Mouse (Mus musculus): ENCODE data around the gene Gm17324. TPM values are rescaled to one million over a fixed set of nuclear protein-coding genes. Genes with fewer than 3 reads are reported as not detected.

Gm17324 gene
- polyA plus RNA-seq, 1 experiment from 2014 or later, result 0.70 TPM

DNA sequence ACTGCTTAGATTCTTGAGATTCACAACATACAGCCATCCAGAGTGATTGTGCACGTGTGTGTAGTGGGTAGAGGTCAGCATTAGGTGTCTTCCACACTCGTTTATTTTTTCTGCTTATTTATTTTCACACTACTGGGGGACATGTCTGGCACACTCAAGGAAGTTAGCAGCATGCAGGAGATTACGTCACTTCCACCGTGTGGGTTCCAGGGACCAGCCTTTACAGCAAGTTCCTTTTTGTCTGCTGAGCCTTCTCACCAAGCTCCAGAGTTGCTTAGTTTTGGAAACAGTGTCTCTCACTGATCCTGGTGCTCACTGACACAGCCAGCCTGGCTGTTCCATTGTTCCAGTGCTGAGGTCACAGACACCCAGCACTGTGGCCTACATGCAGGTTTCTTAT, 2.8 kb upstream of the Gm17324 start:
- no peaks in the 10 kb centered on the region for H3K36me3 ChIP-seq (replicated peaks; ENCODE audit: control insufficient read depth, insufficient read depth, low read depth, low read length)

DNA sequence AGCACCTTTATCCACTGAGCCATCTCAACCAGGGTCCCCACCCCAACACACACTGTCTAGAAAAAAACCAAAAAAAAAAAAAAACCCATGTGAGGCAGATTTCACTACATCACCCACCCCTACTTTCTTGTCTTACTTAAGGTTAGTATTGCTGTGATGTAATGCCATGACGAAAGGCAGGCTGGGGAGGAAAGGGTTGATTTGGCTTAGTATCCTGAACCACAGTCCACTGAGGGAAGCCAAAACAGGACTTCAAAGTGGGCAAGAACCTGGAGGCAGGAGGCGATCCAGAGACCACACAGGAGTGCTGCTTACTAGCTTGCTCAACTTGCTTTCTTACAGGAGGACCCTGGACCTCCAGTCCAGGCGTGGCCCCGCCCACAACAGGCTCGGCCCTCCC, 1.8 kb upstream of the Gm17324 start:
- no peaks in the 10 kb centered on the region; the same call in 1 of the 2 replicates for H3K27me3 ChIP-seq (ENCODE audit: control insufficient read depth, insufficient read depth, low read length)
- H3K9ac ChIP-seq (replicated peaks; ENCODE audit: low read length), result no peak overlapping the region
- 75% methylated on average over 5 of the region's 5 CpGs for WGBS
- no peaks in the 10 kb centered on the region for H3K9me3 ChIP-seq (replicated peaks; ENCODE audit: control insufficient read depth, low read length)
- no peak overlapping the region for H3K4me2 ChIP-seq (ENCODE audit: low read depth, low read length)
- no peaks in the 10 kb centered on the region for H3K36me3 ChIP-seq (replicated peaks; ENCODE audit: control insufficient read depth, insufficient read depth, low read depth, low read length)
- no peaks in the 10 kb centered on the region for H3K4me1 ChIP-seq (ENCODE audit: control insufficient read depth, insufficient read depth, low read length)
- H3K4me3 ChIP-seq (ENCODE audit: low read depth, low read length), result no peak overlapping the region
- no peak overlapping the region for H3K27ac ChIP-seq (replicated peaks; ENCODE audit: low read depth, low read length)
- DNase-seq (ENCODE audit: low spot score) (no peak), ATAC-seq (replicated peaks; ENCODE audit: insufficient number of reproducible peaks, low FRiP score, low TSS enrichment, low read depth) (no peak)

More for the DNA sequence above, 2.8 kb upstream of the Gm17324 start:
- no peak for DNase-seq (ENCODE audit: low spot score)
- 91% methylated on average over 4 of the region's 4 CpGs for WGBS
- no peak overlapping the region for H3K9ac ChIP-seq (replicated peaks; ENCODE audit: low read length)
- no peak overlapping the region for H3K4me2 ChIP-seq (ENCODE audit: low read depth, low read length)
- ATAC-seq (replicated peaks; ENCODE audit: insufficient number of reproducible peaks, low FRiP score, low TSS enrichment, low read depth), result no peak
- H3K27ac ChIP-seq (replicated peaks; ENCODE audit: low read depth, low read length), result no peak overlapping the region
- no peaks in the 10 kb centered on the region for H3K27me3 ChIP-seq (ENCODE audit: control insufficient read depth, insufficient read depth, low read length)
- H3K4me1 ChIP-seq (ENCODE audit: control insufficient read depth, insufficient read depth, low read length), result no peaks in the 10 kb centered on the region
- no peak overlapping the region for H3K4me3 ChIP-seq (ENCODE audit: low read depth, low read length)
- H3K9me3 ChIP-seq (replicated peaks; ENCODE audit: control insufficient read depth, low read length), result no peaks in the 10 kb centered on the region

DNA sequence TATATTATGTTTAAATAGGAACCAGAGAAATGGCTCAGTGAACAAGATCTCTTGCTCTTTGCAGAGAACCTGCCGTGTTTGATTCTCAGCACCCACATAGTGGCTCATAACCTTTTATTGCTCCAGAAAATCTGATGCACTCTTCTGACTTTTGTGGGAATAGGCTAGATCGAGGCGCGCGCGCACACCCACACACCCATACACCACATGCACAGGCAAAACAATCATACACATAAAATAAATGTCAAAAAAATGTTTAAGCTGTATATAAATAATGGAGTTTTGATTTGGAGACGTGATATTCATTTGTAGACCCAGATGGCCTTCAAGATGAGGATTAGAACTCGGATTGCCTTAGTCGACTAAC, 997 bp downstream of the Gm17324 start:
- Histone ChIP-seq H3K4me1 (ENCODE audit: control insufficient read depth, insufficient read depth, low read length) (peaks cover 3% of the 10 kb centered on the region; the same call in 1 of the 2 replicates), H3K27ac (replicated peaks; ENCODE audit: low read depth, low read length) (no peak overlapping the region), H3K9ac (replicated peaks; ENCODE audit: low read length) (peak overlapping the region; percentile 35; the same call in 1 of the 2 replicates), H3K9me3 (replicated peaks; ENCODE audit: control insufficient read depth, low read length) (no peaks in the 10 kb centered on the region), H3K4me3 (ENCODE audit: low read depth, low read length) (peak overlapping the region; percentile 97), H3K27me3 (ENCODE audit: control insufficient read depth, insufficient read depth, low read length) (peaks cover 16% of the 10 kb centered on the region), H3K4me2 (ENCODE audit: low read depth, low read length) (peak overlapping the region; percentile 48), H3K36me3 (replicated peaks; ENCODE audit: control insufficient read depth, insufficient read depth, low read depth, low read length) (no peaks in the 10 kb centered on the region)
- no peak for DNase-seq (ENCODE audit: low spot score)
- 24% methylated on average over 9 of the region's 9 CpGs for WGBS
- ATAC-seq (replicated peaks; ENCODE audit: insufficient number of reproducible peaks, low FRiP score, low TSS enrichment, low read depth), result peak; percentile 29

DNA sequence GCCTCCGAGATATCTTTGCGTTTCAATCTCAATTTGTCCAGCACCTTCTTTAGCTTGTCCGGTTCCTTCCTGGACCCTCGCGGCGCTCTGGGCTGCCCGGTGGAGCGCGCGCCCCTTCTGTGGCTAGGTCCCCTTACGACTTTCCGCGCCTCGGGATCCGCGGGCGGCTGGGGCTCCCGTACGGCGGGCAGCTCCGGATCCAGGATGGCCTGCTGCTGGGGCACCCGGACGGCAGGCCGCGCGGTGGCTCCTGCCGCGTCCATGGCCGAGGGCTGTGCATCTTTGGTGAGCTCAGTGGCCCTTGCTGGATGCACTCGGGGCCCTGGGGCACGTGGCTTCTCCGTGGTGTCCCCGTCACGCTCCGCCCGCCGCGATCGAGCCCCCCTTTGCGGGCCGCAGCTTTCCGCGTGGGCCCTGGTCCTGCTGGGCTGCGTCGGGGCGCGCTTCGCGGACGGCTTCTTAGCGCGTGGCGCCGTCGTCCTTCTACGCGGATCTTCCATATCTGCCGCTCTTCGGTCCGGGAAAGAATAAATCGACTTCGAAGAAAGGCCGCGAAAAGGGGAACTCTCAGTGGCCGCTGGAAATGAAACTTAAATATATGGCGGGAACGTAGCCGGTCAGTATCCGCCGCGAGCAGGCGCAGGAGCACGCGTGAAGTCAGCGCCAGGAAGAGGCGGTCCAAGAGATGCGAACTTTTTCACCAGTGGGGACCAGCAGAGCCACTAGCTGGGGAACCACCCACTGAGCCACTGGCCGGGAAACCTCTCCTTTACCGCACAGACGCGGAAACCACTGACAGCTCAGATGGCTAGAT, 5.8 kb downstream of the Gm17324 start, which contains the start of gene Cgas:
Cgas (minus strand) TSS at position 659 of the 814 bp plus-strand sequence.
- peak within 1 kb of the TSS; percentile 61 for H3K4me2 ChIP-seq (ENCODE audit: low read depth, low read length)
- DNase-seq (ENCODE audit: low spot score) (peak; percentile 59), ATAC-seq (replicated peaks; ENCODE audit: insufficient number of reproducible peaks, low FRiP score, low TSS enrichment, low read depth) (no peak)
- H3K4me1 ChIP-seq (ENCODE audit: control insufficient read depth, insufficient read depth, low read length), result peaks cover 4% of the 10 kb centered on the region; the same call in 1 of the 2 replicates
- no peaks in the 10 kb centered on the region for H3K36me3 ChIP-seq (replicated peaks; ENCODE audit: control insufficient read depth, insufficient read depth, low read depth, low read length)
- peak within 1 kb of the TSS; percentile 51 for H3K9ac ChIP-seq (replicated peaks; ENCODE audit: low read length)
- H3K4me3 ChIP-seq (ENCODE audit: low read depth, low read length), result peak within 1 kb of the TSS; percentile 40
- 1% methylated on average over 81 of the region's 81 CpGs for WGBS
- H3K9me3 ChIP-seq (replicated peaks; ENCODE audit: control insufficient read depth, low read length), result no peaks in the 10 kb centered on the region
- H3K27me3 ChIP-seq (ENCODE audit: control insufficient read depth, insufficient read depth, low read length), result peaks cover 39% of the 10 kb centered on the region
- H3K27ac ChIP-seq (replicated peaks; ENCODE audit: low read depth, low read length), result no peak within 1 kb of the TSS

DNA sequence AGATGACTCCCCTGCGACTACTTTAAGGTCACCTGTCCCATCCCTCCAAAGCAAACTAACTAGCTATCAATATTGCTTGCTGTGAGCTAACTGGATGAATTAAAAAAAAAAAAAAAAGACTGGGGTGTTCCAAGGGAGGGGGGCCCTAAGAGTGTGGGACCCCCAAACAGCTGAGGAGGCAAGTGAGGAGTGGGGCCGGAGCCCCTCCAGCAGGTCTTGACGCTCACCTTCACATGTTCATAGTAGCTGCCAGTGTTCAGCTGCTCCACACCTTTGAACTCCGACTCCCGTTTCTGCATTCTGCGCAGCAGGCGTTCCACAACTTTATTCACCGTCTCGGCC, 6.4 kb downstream of the Gm17324 start:
- Histone ChIP-seq H3K27ac (replicated peaks; ENCODE audit: low read depth, low read length) (no peak overlapping the region), H3K4me3 (ENCODE audit: low read depth, low read length) (peak overlapping the region; percentile 40), H3K9me3 (replicated peaks; ENCODE audit: control insufficient read depth, low read length) (no peaks in the 10 kb centered on the region), H3K9ac (replicated peaks; ENCODE audit: low read length) (peak overlapping the region; percentile 51), H3K36me3 (replicated peaks; ENCODE audit: control insufficient read depth, insufficient read depth, low read depth, low read length) (no peaks in the 10 kb centered on the region), H3K27me3 (ENCODE audit: control insufficient read depth, insufficient read depth, low read length) (peaks cover 39% of the 10 kb centered on the region), H3K4me2 (ENCODE audit: low read depth, low read length) (peak overlapping the region; percentile 61), H3K4me1 (ENCODE audit: control insufficient read depth, insufficient read depth, low read length) (peaks cover 4% of the 10 kb centered on the region; the same call in 1 of the 2 replicates)
- 4% methylated on average over 9 of the region's 9 CpGs for WGBS
- DNase-seq (ENCODE audit: low spot score), result no peak
- ATAC-seq (replicated peaks; ENCODE audit: insufficient number of reproducible peaks, low FRiP score, low TSS enrichment, low read depth), result no peak

DNA sequence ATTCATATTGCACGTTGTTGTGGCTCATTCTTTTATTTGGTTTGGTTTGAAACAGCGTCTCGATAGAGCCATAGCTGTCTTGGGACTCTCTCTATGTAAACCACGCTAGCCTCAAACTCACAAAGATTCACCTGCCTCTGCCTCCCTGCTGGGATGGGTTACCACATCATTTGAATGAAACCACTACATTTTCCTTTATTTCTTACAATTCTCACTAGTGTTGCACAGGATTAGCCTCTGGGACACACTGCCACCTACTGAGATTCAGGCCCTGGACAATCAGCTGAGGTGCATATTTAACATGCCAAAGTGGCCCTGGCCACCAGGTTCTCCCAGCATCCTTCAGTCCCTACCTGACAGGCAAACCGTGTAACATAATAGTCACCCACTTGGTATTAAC, 9.2 kb downstream of the Gm17324 start:
- no peak overlapping the region for H3K27ac ChIP-seq (replicated peaks; ENCODE audit: low read depth, low read length)
- no peak overlapping the region for H3K4me3 ChIP-seq (ENCODE audit: low read depth, low read length)
- 65% methylated on average over 5 of the region's 5 CpGs for WGBS
- no peak overlapping the region for H3K4me2 ChIP-seq (ENCODE audit: low read depth, low read length)
- no peaks in the 10 kb centered on the region for H3K36me3 ChIP-seq (replicated peaks; ENCODE audit: control insufficient read depth, insufficient read depth, low read depth, low read length)
- H3K9me3 ChIP-seq (replicated peaks; ENCODE audit: control insufficient read depth, low read length), result no peaks in the 10 kb centered on the region
- ATAC-seq (replicated peaks; ENCODE audit: insufficient number of reproducible peaks, low FRiP score, low TSS enrichment, low read depth), result no peak
- H3K27me3 ChIP-seq (ENCODE audit: control insufficient read depth, insufficient read depth, low read length), result peaks cover 36% of the 10 kb centered on the region
- no peak overlapping the region for H3K9ac ChIP-seq (replicated peaks; ENCODE audit: low read length)
- peaks cover 4% of the 10 kb centered on the region; the same call in 1 of the 2 replicates for H3K4me1 ChIP-seq (ENCODE audit: control insufficient read depth, insufficient read depth, low read length)
- no peak for DNase-seq (ENCODE audit: low spot score)

DNA sequence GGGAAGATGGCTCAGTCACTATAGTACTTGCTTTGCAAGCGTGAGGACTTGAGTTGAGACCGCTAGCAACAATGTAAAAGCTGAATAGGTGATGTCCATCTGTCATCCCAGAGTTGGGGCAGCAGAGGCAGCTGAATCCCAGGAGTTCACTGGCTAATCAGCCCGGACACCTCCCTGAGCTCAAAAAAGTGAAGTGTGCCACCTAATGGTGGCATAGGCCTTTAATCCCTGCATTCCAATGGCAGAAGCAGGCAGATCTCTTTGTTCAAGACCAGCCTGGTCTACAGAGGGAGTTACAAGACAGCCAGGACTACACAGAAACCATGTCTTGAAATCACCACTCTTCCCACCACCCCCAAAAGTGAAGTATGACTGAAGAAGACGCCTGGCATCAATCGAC, 16.1 kb downstream of the Gm17324 start:
- Histone ChIP-seq H3K4me2 (ENCODE audit: low read depth, low read length) (no peak overlapping the region), H3K4me3 (ENCODE audit: low read depth, low read length) (no peak overlapping the region), H3K27ac (replicated peaks; ENCODE audit: low read depth, low read length) (no peak overlapping the region), H3K27me3 (ENCODE audit: control insufficient read depth, insufficient read depth, low read length) (no peaks in the 10 kb centered on the region), H3K36me3 (replicated peaks; ENCODE audit: control insufficient read depth, insufficient read depth, low read depth, low read length) (no peaks in the 10 kb centered on the region), H3K4me1 (ENCODE audit: control insufficient read depth, insufficient read depth, low read length) (no peaks in the 10 kb centered on the region), H3K9me3 (replicated peaks; ENCODE audit: control insufficient read depth, low read length) (no peaks in the 10 kb centered on the region), H3K9ac (replicated peaks; ENCODE audit: low read length) (no peak overlapping the region)
- no peak for ATAC-seq (replicated peaks; ENCODE audit: insufficient number of reproducible peaks, low FRiP score, low TSS enrichment, low read depth)
- DNase-seq (ENCODE audit: low spot score), result no peak
- WGBS, result 85% methylated on average over 5 of the region's 5 CpGs

DNA sequence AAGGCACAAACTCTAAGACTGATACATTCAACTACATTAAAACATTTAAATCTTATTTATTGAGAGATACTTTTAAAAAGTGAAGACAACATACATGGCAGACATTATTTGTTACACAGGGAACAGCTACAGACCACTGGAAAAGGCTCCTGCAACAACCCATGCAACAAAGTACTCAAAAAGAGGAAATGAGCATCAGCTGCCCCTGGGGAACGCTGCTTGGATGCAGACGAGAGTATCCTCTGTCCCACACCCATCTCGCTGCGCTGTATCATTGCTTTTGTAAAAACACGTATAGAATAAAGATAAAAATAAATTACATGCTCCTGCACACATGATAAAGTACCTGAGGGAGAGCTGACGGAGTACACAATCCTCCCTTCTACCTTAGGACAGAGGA, 18.1 kb downstream of the Gm17324 start:
- Histone ChIP-seq H3K27me3 (ENCODE audit: control insufficient read depth, insufficient read depth, low read length) (no peaks in the 10 kb centered on the region), H3K36me3 (replicated peaks; ENCODE audit: control insufficient read depth, insufficient read depth, low read depth, low read length) (no peaks in the 10 kb centered on the region), H3K4me2 (ENCODE audit: low read depth, low read length) (no peak overlapping the region), H3K27ac (replicated peaks; ENCODE audit: low read depth, low read length) (no peak overlapping the region), H3K4me3 (ENCODE audit: low read depth, low read length) (no peak overlapping the region), H3K4me1 (ENCODE audit: control insufficient read depth, insufficient read depth, low read length) (no peaks in the 10 kb centered on the region), H3K9ac (replicated peaks; ENCODE audit: low read length) (no peak overlapping the region), H3K9me3 (replicated peaks; ENCODE audit: control insufficient read depth, low read length) (no peaks in the 10 kb centered on the region)
- ATAC-seq (replicated peaks; ENCODE audit: insufficient number of reproducible peaks, low FRiP score, low TSS enrichment, low read depth), result no peak
- 74% methylated on average over 6 of the region's 6 CpGs for WGBS
- DNase-seq (ENCODE audit: low spot score), result no peak

Measured in embryonic facial prominence, embryonic 11.5 days (tissue).